1 mouse cellular context compared by ENCODE assay signal in the genomic region with DNA sequence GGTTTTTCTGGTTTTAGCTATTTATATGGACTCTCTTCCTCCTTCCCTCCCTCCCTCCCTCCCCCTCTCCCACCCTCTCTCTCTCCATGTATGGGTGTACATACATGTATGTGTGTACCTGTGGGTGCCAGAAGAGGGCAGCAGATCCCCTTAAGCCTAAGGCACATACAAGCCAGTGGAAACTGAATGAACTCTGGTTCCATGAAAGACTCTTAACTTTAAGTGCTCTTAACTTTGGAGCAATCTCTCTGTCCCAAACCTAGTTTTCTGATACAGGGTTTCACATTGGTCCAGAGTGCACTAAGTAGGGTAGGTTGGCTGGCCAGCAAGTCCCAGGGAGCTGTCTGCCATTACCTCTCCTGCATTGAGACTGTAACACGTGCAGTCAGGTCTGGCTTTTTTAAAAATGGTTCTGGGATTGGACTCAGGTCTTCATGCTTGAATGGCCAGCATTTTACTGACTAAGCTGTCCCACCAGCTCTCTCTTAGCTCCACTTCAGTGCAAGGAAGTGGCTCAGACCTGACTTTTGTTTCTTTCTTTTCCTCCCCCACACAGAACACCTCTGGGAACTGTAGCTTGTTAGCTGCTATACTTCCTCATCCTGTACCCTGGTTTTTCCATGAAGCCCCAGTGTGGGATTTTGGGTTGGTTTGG.
A peak's percentile ranks its signal among the peaks of the same experiment; 100 is the strongest.
TF ChIP-seq lines count a peak whose summit lies in the region.

No protein-coding gene starts in this region.

TF ChIP-seq in CH12.LX, 34 proteins besides CTCF, POLR2A, EP300 and RAD21 (continued from another document):
- TF ChIP-seq HCFC1 (IDR thresholded peaks at IDR 0.05; ENCODE audit: low read depth, low read length) = 0 out of 2 replicates have a peak, but pooled peaks have one; percentile 14
- TF ChIP-seq MAX (IDR thresholded peaks at IDR 0.05; ENCODE audit: low read length) = no peak
- peak; percentile 81 for TF ChIP-seq SMC3 (IDR thresholded peaks at IDR 0.05; ENCODE audit: low read depth, low read length)
- no peak for TF ChIP-seq IRF4 (IDR thresholded peaks at IDR 0.05; ENCODE audit: low read depth, low read length)
- TF ChIP-seq MXI1 (IDR thresholded peaks at IDR 0.05; ENCODE audit: low read depth, low read length) = no peak
- no peak for TF ChIP-seq GABPA (IDR thresholded peaks at IDR 0.05; ENCODE audit: insufficient replicate concordance, low read depth, low read length)
- no peak for TF ChIP-seq USF1 (IDR thresholded peaks at IDR 0.05; ENCODE audit: low read depth, low read length)
- TF ChIP-seq TBP (conservative IDR thresholded peaks at IDR 0.05; ENCODE audit: low read depth, low read length) = 0 out of 2 replicates have a peak, but pooled peaks have one; percentile 21
